Mouse (Mus musculus): ENCODE data around the gene Gm3646.

DNA sequence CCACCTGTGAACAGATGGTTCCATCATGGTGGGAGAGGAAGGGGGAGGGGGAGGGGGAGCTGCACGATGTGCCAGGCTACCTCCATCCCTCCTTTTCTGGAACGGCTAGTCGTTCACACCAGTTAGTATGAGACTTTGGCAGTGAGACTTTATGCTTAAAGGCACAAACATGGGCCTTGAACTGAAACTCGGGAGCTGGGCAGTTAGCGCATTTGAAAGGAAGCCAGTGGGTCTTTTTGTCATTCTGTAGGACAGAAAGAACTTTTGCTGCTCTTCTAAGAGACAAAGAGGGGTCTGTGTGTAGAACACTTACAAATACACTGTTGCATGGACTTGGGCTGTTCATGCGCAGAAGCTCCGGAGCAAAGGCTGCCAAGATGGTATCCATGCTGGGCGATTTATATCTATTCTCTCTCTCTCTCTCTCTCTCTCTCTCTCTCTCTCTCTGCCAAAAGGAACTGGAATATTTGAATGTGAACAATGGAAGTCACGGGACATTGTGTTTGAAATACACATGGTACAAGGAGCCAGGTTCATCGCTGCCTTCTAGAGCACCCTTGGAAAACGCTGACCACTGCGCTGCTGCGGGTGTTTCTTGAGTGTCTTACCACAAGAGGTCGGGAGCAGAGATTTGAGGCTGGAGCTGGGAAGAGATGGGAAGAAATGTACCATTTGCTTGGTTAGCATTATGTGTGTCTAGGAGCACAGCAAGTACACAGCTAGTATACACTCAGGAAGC, 31.0 kb downstream of the Gm3646 start:
- TF ChIP-seq CTCF (IDR thresholded peaks at IDR 0.05; ENCODE audit: extremely low read depth, insufficient read length, insufficient replicate concordance, low read depth, low read length) (no peak), POLR2A (IDR thresholded peaks at IDR 0.05; ENCODE audit: low read depth, low read length) (no peak)

Measured in small intestine, adult 2 months (tissue).